Mouse (Mus musculus) heart, embryonic 14.5 days (tissue): ENCODE data around the gene Gm15013. TPM values are rescaled to one million over a fixed set of nuclear protein-coding genes. Genes with fewer than 3 reads are reported as not detected.
"Not testable (repeated sequence)": the region's sequence is repeated elsewhere in the genome, so short reads cannot be mapped to it uniquely, and the experiment has no call there.

Source experiments
- ATAC-seq: fragments of 200-750 bp; cut with Nextera tagmentation; 2 replicates; pipeline ENCODE4 v1.8.0; 2017; ENCODE audit warnings: low read depth, moderate TSS enrichment; ENCODE audit not compliant: insufficient number of reproducible peaks, insufficient read depth, low FRiP score
- H3K27ac ChIP-seq, 2 experiments: fragments of 200-500 bp in 1 of 2; fragments of 300-500 bp in 1 of 2; sonication (generic) in 1 of 2; replicated peaks in 1 of 2; 2 replicates each; pipeline ENCODE4 v1.5.1; 2012 to 2014; ENCODE audit warnings: low read depth in 2 of 2, low read length in 2 of 2, control low read depth in 1 of 2, mild to moderate bottlenecking in 1 of 2, mixed read lengths in 1 of 2; ENCODE audit not compliant: control insufficient read depth in 1 of 2, insufficient read depth in 1 of 2
- H3K27me3 ChIP-seq: fragments of 300-500 bp; sonication (generic); 2 replicates; pipeline ENCODE4 v1.6.1; 2014; ENCODE audit warnings: mild to moderate bottlenecking, low read length, control low read depth; ENCODE audit not compliant: control insufficient read depth, insufficient read depth
- H3K36me3 ChIP-seq: fragments of 300-500 bp; sonication (generic); 2 replicates; pipeline ENCODE4 v1.6.1; 2014; ENCODE audit warnings: mild to moderate bottlenecking, control low read depth, low read length, mixed read lengths; ENCODE audit not compliant: control insufficient read depth, insufficient read depth
- H3K4me1 ChIP-seq, 2 experiments: fragments of 200-500 bp in 1 of 2; fragments of 300-500 bp in 1 of 2; sonication (generic) in 1 of 2; 2 replicates each; pipeline ENCODE4 v1.6.1; 2012 to 2014; ENCODE audit warnings: low read length in 2 of 2, control low read depth in 1 of 2, mixed read lengths in 1 of 2; ENCODE audit not compliant: control insufficient read depth in 2 of 2, insufficient read depth in 2 of 2
- H3K4me2 ChIP-seq: fragments of 300-500 bp; sonication (generic); 2 replicates; pipeline ENCODE4 v1.6.1; 2014; ENCODE audit warnings: mild to moderate bottlenecking, low read length
- H3K4me3 ChIP-seq, 2 experiments: fragments of 200-500 bp in 1 of 2; fragments of 300-500 bp in 1 of 2; sonication (generic) in 1 of 2; 2 replicates each; pipeline ENCODE4 v1.5.1; 2012 to 2014; ENCODE audit warnings: low read length in 2 of 2, mild to moderate bottlenecking in 2 of 2, control low read depth in 1 of 2, low read depth in 1 of 2, moderate library complexity in 1 of 2; ENCODE audit not compliant: control insufficient read depth in 1 of 2, insufficient read depth in 1 of 2
- H3K9ac ChIP-seq: fragments of 300-500 bp; sonication (generic); 2 replicates; pipeline ENCODE4 v1.6.1; 2014; ENCODE audit warnings: mild to moderate bottlenecking, low read length
- H3K9me3 ChIP-seq: fragments of 300-500 bp; sonication (generic); 2 replicates; pipeline ENCODE4 v1.6.1; 2016; ENCODE audit warnings: low read length, control low read depth; ENCODE audit not compliant: control insufficient read depth
- WGBS: fragments of 180-500 bp; shearing (Covaris S2); extraction: QIAGEN DNeasy Blood & Tissue Kit; methylation state at CpG from one replicate; pipeline ENCODE4 v1.1.7; 2014; 5-methylcytosine and 5-hydroxymethylcytosine counted together
- polyA plus RNA-seq: library from polyadenylated mRNA; unstranded; fragments of >200 nt; fragmentation: Nextera tagmentation; extraction: Ambion mirVana; gene quantifications from 2 replicates; pipeline ENCODE4 v1.2.1, GENCODE M21; 2014

Gm15013 gene
- polyA plus RNA-seq = 0.45 TPM in 1 of 2 replicates, not detected in the other

DNA sequence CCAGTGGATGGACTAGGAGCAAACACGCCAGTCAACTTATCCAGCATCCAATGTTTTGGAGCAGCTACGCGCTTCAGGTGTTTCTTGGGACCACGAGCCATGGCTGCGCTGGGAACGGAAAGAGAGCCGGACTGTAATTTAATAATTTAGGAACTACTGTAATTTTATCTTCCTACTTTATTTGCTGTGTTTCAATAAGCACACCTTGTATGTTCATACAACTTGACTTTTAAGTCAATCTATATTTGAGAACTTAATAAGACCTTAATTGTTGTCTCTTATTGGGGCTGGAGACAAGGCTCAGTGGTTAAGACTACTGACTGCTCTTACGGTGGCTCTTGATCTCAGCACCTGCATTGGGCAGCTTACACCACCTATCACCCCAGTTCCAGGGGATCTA, at the start of gene Gm15013:
Gene Gm15013 (minus strand): TSS at position 101 of the 400 bp plus-strand sequence.
- H3K9ac ChIP-seq = no peak within 1 kb of the TSS
- 95% methylated on average over 8 of the region's 8 CpGs for WGBS
- no peaks in the 10 kb centered on the region for H3K9me3 ChIP-seq
- H3K4me1 ChIP-seq = no peaks in the 10 kb centered on the region
- no peak within 1 kb of the TSS for H3K27ac ChIP-seq
- ATAC-seq = no peak
- no peak within 1 kb of the TSS for H3K4me3 ChIP-seq
- H3K36me3 ChIP-seq = 0 out of 2 replicates have a peak, but pooled peaks cover 4% of the 10 kb centered on the region
- H3K27me3 ChIP-seq = no peaks in the 10 kb centered on the region
- H3K4me2 ChIP-seq = no peak within 1 kb of the TSS

- H3K9me3 ChIP-seq = no peaks in the 10 kb centered on the region
- H3K27ac ChIP-seq = no peak overlapping the region
- no peak overlapping the region for H3K4me2 ChIP-seq
- 61% methylated on average over 2 of the region's 2 CpGs for WGBS
- H3K9ac ChIP-seq = no peak overlapping the region
- H3K4me1 ChIP-seq = no peaks in the 10 kb centered on the region
- H3K4me3 ChIP-seq = no peak overlapping the region
- no peaks in the 10 kb centered on the region for H3K27me3 ChIP-seq
- no peaks in the 10 kb centered on the region for H3K36me3 ChIP-seq
- no peak for ATAC-seq
Observed at GRCm38 (mm10) chrX:139762546-139762945, 48.3 kb upstream of the Gm15013 start.

- WGBS = 55% methylated on average over 3 of the region's 3 CpGs
- H3K9ac ChIP-seq, H3K4me3 ChIP-seq, H3K9me3 ChIP-seq, ATAC-seq, H3K4me2 ChIP-seq, H3K27ac ChIP-seq, H3K27me3 ChIP-seq, H3K36me3 ChIP-seq, H3K4me1 ChIP-seq: not testable (repeated sequence)
Observed at GRCm38 (mm10) chrX:139758634-139759033, 44.4 kb upstream of the Gm15013 start.

- no peaks in the 10 kb centered on the region for H3K4me1 ChIP-seq
- no peak overlapping the region for H3K4me2 ChIP-seq
- ATAC-seq = no peak
- H3K27me3 ChIP-seq = no peaks in the 10 kb centered on the region
- H3K36me3 ChIP-seq = 0 out of 2 replicates have a peak, but pooled peaks cover 4% of the 10 kb centered on the region
- WGBS = 3% methylated on average over 1 of the region's 1 CpGs
- H3K9ac ChIP-seq = no peak overlapping the region
- H3K4me3 ChIP-seq = no peak overlapping the region
- 0 out of 2 replicates have a peak, but pooled peaks cover 7% of the 10 kb centered on the region for H3K9me3 ChIP-seq
- no peak overlapping the region for H3K27ac ChIP-seq
Observed at GRCm38 (mm10) chrX:139751855-139752254, 37.6 kb upstream of the Gm15013 start.

- Histone ChIP-seq H3K9me3 (no peaks in the 10 kb centered on the region), H3K27me3 (no peaks in the 10 kb centered on the region), H3K9ac (no peak overlapping the region), H3K4me3 (no peak overlapping the region), H3K4me2 (no peak overlapping the region), H3K27ac (no peak overlapping the region), H3K36me3 (peaks cover 25% of the 10 kb centered on the region), H3K4me1 (no peaks in the 10 kb centered on the region)
- 82% methylated on average over 5 of the region's 5 CpGs for WGBS
- ATAC-seq = no peak
Observed at GRCm38 (mm10) chrX:139737066-139737465, 22.8 kb upstream of the Gm15013 start.

GRCm38 (mm10) chrX:139730541-139730940, 16.3 kb upstream of the Gm15013 start:
- Histone ChIP-seq H3K4me2 (no peak overlapping the region), H3K27me3 (no peaks in the 10 kb centered on the region), H3K27ac (no peak overlapping the region), H3K9me3 (no peaks in the 10 kb centered on the region), H3K36me3 (peaks cover 29% of the 10 kb centered on the region), H3K4me3 (no peak overlapping the region), H3K9ac (no peak overlapping the region), H3K4me1 (no peaks in the 10 kb centered on the region)
- ATAC-seq = no peak
- 73% methylated on average over 3 of the region's 3 CpGs for WGBS

GRCm38 (mm10) chrX:139722350-139722749, 8.1 kb upstream of the Gm15013 start:
- no peak overlapping the region for H3K9ac ChIP-seq
- no peaks in the 10 kb centered on the region for H3K27me3 ChIP-seq
- H3K27ac ChIP-seq = no peak overlapping the region
- WGBS = 83% methylated on average over 2 of the region's 2 CpGs
- H3K4me2 ChIP-seq = no peak overlapping the region
- peaks cover 6% of the 10 kb centered on the region; the same call in 1 of the 2 replicates for H3K36me3 ChIP-seq
- no peak for ATAC-seq
- H3K9me3 ChIP-seq = no peaks in the 10 kb centered on the region
- H3K4me3 ChIP-seq = no peak overlapping the region
- no peaks in the 10 kb centered on the region for H3K4me1 ChIP-seq
